Mouse (Mus musculus): Measurements from ENCODE around the gene Col9a2. TPM values are rescaled to one million over a fixed set of nuclear protein-coding genes. Genes with fewer than 3 reads are reported as not detected.
A peak's percentile ranks its signal among the peaks of the same experiment; 100 is the strongest.

Gene Col9a2
- total and polyA plus RNA-seq, 3 experiments, result not detected

GRCm38 (mm10) chr4:121028146-121028545, 11.0 kb upstream of the Col9a2 start:
- TF ChIP-seq POLR2AphosphoS5 (IDR thresholded peaks at IDR 0.05; ENCODE audit: insufficient replicate concordance, low read depth, low read length), result no peak
- no peak for TF ChIP-seq GATA2 (IDR thresholded peaks at IDR 0.05; ENCODE audit: borderline replicate concordance, low read depth, low read length)
- TF ChIP-seq GATA1 (IDR thresholded peaks at IDR 0.05; ENCODE audit: borderline replicate concordance, low read length), result no peak
- no peak for TF ChIP-seq TAL1 (conservative IDR thresholded peaks at IDR 0.05; ENCODE audit: low read depth, low read length)
- TF ChIP-seq CTCF (IDR thresholded peaks at IDR 0.05; ENCODE audit: low read depth, low read length), result no peak
- ATAC-seq (ENCODE audit: extremely low read depth, insufficient number of reproducible peaks, low FRiP score, poor library complexity, severe bottlenecking), result no peak
- Histone ChIP-seq H3K9me3 (replicated peaks) (no peaks in the 10 kb centered on the region), H3K4me3 (ENCODE audit: low read depth, low read length) (no peak overlapping the region), H3K36me3 (replicated peaks) (no peaks in the 10 kb centered on the region), H3K27me3 (ENCODE audit: insufficient read depth, low read length) (peaks cover 2% of the 10 kb centered on the region; the same call in 1 of the 2 replicates), H3K4me1 (ENCODE audit: insufficient read depth, low read depth, low read length) (peaks cover 26% of the 10 kb centered on the region)
- DNase-seq (ENCODE audit: low spot score), result no peak

- peak; percentile 78 for TF ChIP-seq CTCF (IDR thresholded peaks at IDR 0.05; ENCODE audit: low read depth, low read length)
- no peak for TF ChIP-seq GATA2 (IDR thresholded peaks at IDR 0.05; ENCODE audit: borderline replicate concordance, low read depth, low read length)
- peak; percentile 42; the same call in 1 of the 2 replicates for ATAC-seq (ENCODE audit: extremely low read depth, insufficient number of reproducible peaks, low FRiP score, poor library complexity, severe bottlenecking)
- peaks cover 2% of the 10 kb centered on the region; the same call in 1 of the 2 replicates for H3K27me3 ChIP-seq (ENCODE audit: insufficient read depth, low read length)
- H3K36me3 ChIP-seq (replicated peaks), result no peaks in the 10 kb centered on the region
- H3K4me3 ChIP-seq (ENCODE audit: low read depth, low read length), result no peak overlapping the region
- peaks cover 21% of the 10 kb centered on the region for H3K4me1 ChIP-seq (ENCODE audit: insufficient read depth, low read depth, low read length)
- DNase-seq (ENCODE audit: low spot score), result peak; percentile 46
- H3K9me3 ChIP-seq (replicated peaks), result no peaks in the 10 kb centered on the region
These were observed 10.4 kb upstream of the Col9a2 start for GRCm38 (mm10) chr4:121028659-121029392.

- ATAC-seq (ENCODE audit: extremely low read depth, insufficient number of reproducible peaks, low FRiP score, poor library complexity, severe bottlenecking) (no peak), DNase-seq (ENCODE audit: low spot score) (no peak)
- H3K4me1 ChIP-seq (ENCODE audit: insufficient read depth, low read depth, low read length), result peaks cover 19% of the 10 kb centered on the region
These were observed 9.6 kb upstream of the Col9a2 start for GRCm38 (mm10) chr4:121029632-121030031.

GRCm38 (mm10) chr4:121031440-121031839, 7.7 kb upstream of the Col9a2 start:
- Histone ChIP-seq H3K36me3 (replicated peaks) (no peaks in the 10 kb centered on the region), H3K27me3 (ENCODE audit: insufficient read depth, low read length) (peaks cover 13% of the 10 kb centered on the region), H3K4me3 (ENCODE audit: low read depth, low read length) (no peak overlapping the region), H3K9me3 (replicated peaks) (no peaks in the 10 kb centered on the region), H3K4me1 (ENCODE audit: insufficient read depth, low read depth, low read length) (peaks cover 11% of the 10 kb centered on the region)
- DNase-seq (ENCODE audit: low spot score) (no peak), ATAC-seq (ENCODE audit: extremely low read depth, insufficient number of reproducible peaks, low FRiP score, poor library complexity, severe bottlenecking) (no peak)
- TF ChIP-seq TAL1 (conservative IDR thresholded peaks at IDR 0.05; ENCODE audit: low read depth, low read length) (no peak), GATA1 (IDR thresholded peaks at IDR 0.05; ENCODE audit: borderline replicate concordance, low read length) (no peak), CTCF (IDR thresholded peaks at IDR 0.05; ENCODE audit: low read depth, low read length) (no peak), POLR2AphosphoS5 (IDR thresholded peaks at IDR 0.05; ENCODE audit: insufficient replicate concordance, low read depth, low read length) (no peak), GATA2 (IDR thresholded peaks at IDR 0.05; ENCODE audit: borderline replicate concordance, low read depth, low read length) (no peak)

More at GRCm38 (mm10) chr4:121029632-121030031, 9.6 kb upstream of the Col9a2 start:
- no peaks in the 10 kb centered on the region for H3K36me3 ChIP-seq (replicated peaks)
- no peak for TF ChIP-seq GATA2 (IDR thresholded peaks at IDR 0.05; ENCODE audit: borderline replicate concordance, low read depth, low read length)
- no peak for TF ChIP-seq GATA1 (IDR thresholded peaks at IDR 0.05; ENCODE audit: borderline replicate concordance, low read length)
- TF ChIP-seq TAL1 (conservative IDR thresholded peaks at IDR 0.05; ENCODE audit: low read depth, low read length), result no peak
- TF ChIP-seq POLR2AphosphoS5 (IDR thresholded peaks at IDR 0.05; ENCODE audit: insufficient replicate concordance, low read depth, low read length), result no peak
- TF ChIP-seq CTCF (IDR thresholded peaks at IDR 0.05; ENCODE audit: low read depth, low read length), result no peak
- no peak overlapping the region for H3K4me3 ChIP-seq (ENCODE audit: low read depth, low read length)
- no peaks in the 10 kb centered on the region for H3K9me3 ChIP-seq (replicated peaks)
- peaks cover 6% of the 10 kb centered on the region; the same call in 1 of the 2 replicates for H3K27me3 ChIP-seq (ENCODE audit: insufficient read depth, low read length)

GRCm38 (mm10) chr4:121033006-121033405, 6.2 kb upstream of the Col9a2 start:
- Histone ChIP-seq H3K4me1 (ENCODE audit: insufficient read depth, low read depth, low read length) (peaks cover 10% of the 10 kb centered on the region), H3K27me3 (ENCODE audit: insufficient read depth, low read length) (peaks cover 13% of the 10 kb centered on the region), H3K4me3 (ENCODE audit: low read depth, low read length) (no peak overlapping the region), H3K9me3 (replicated peaks) (no peaks in the 10 kb centered on the region), H3K36me3 (replicated peaks) (no peaks in the 10 kb centered on the region)
- TF ChIP-seq TAL1 (conservative IDR thresholded peaks at IDR 0.05; ENCODE audit: low read depth, low read length), result no peak
- no peak for TF ChIP-seq GATA1 (IDR thresholded peaks at IDR 0.05; ENCODE audit: borderline replicate concordance, low read length)
- DNase-seq (ENCODE audit: low spot score), result no peak
- ATAC-seq (ENCODE audit: extremely low read depth, insufficient number of reproducible peaks, low FRiP score, poor library complexity, severe bottlenecking), result no peak

GRCm38 (mm10) chr4:121040323-121040722, 1.1 kb downstream of the Col9a2 start:
- Histone ChIP-seq H3K36me3 (replicated peaks) (no peaks in the 10 kb centered on the region), H3K4me3 (ENCODE audit: low read depth, low read length) (no peak overlapping the region), H3K27me3 (ENCODE audit: insufficient read depth, low read length) (peaks cover 60% of the 10 kb centered on the region), H3K9me3 (replicated peaks) (no peaks in the 10 kb centered on the region), H3K4me1 (ENCODE audit: insufficient read depth, low read depth, low read length) (peaks cover 3% of the 10 kb centered on the region; the same call in 1 of the 2 replicates)
- TF ChIP-seq POLR2AphosphoS5 (IDR thresholded peaks at IDR 0.05; ENCODE audit: insufficient replicate concordance, low read depth, low read length), result no peak
- TF ChIP-seq TAL1 (conservative IDR thresholded peaks at IDR 0.05; ENCODE audit: low read depth, low read length), result no peak
- no peak for TF ChIP-seq GATA2 (IDR thresholded peaks at IDR 0.05; ENCODE audit: borderline replicate concordance, low read depth, low read length)
- TF ChIP-seq CTCF (IDR thresholded peaks at IDR 0.05; ENCODE audit: low read depth, low read length), result no peak
- TF ChIP-seq GATA1 (IDR thresholded peaks at IDR 0.05; ENCODE audit: borderline replicate concordance, low read length), result no peak
- ATAC-seq (ENCODE audit: extremely low read depth, insufficient number of reproducible peaks, low FRiP score, poor library complexity, severe bottlenecking) (no peak), DNase-seq (ENCODE audit: low spot score) (no peak)
